Mouse (Mus musculus) hindbrain, embryonic 15.5 days (tissue): ENCODE data around the gene Ccser1. TPM values are rescaled to one million over a fixed set of nuclear protein-coding genes. Genes with fewer than 3 reads are reported as not detected.

Source experiments
- ATAC-seq: fragments of 200-750 bp; cut with Nextera tagmentation; 2 replicates; pipeline ENCODE4 v1.8.0; 2017; ENCODE audit warnings: low read depth, moderate number of reproducible peaks, moderate TSS enrichment; ENCODE audit not compliant: low FRiP score
- H3K27ac ChIP-seq: fragments of 300-500 bp; sonication (generic); replicated peaks from 2 replicates; pipeline ENCODE4 v1.5.1; 2015; ENCODE audit warnings: mild to moderate bottlenecking, inconsistent platforms
- H3K27me3 ChIP-seq: fragments of 300-500 bp; sonication (generic); 2 replicates; pipeline ENCODE4 v1.6.1; 2015; ENCODE audit warnings: control low read depth, inconsistent platforms
- H3K36me3 ChIP-seq: fragments of 300-500 bp; sonication (generic); 2 replicates; pipeline ENCODE4 v1.6.1; 2015; ENCODE audit warnings: control low read depth, inconsistent platforms
- H3K4me1 ChIP-seq: fragments of 300-500 bp; sonication (generic); replicated peaks from 2 replicates; pipeline ENCODE4 v1.6.1; 2015; ENCODE audit warnings: control low read depth, inconsistent platforms
- H3K4me2 ChIP-seq: fragments of 300-500 bp; sonication (generic); 2 replicates; pipeline ENCODE4 v1.6.1; 2015; ENCODE audit warnings: moderate library complexity, mild to moderate bottlenecking, inconsistent platforms
- H3K4me3 ChIP-seq: fragments of 300-500 bp; sonication (generic); 2 replicates; pipeline ENCODE4 v1.5.1; 2015; ENCODE audit warnings: mild to moderate bottlenecking, inconsistent platforms
- H3K9ac ChIP-seq: fragments of 300-500 bp; sonication (generic); 2 replicates; pipeline ENCODE4 v1.6.1; 2015; ENCODE audit warnings: inconsistent platforms
- H3K9me3 ChIP-seq: fragments of 300-500 bp; sonication (generic); 2 replicates; pipeline ENCODE4 v1.6.1; 2016; ENCODE audit warnings: control low read depth, inconsistent platforms
- WGBS: fragments of 180-500 bp; shearing (Covaris S2); methylation state at CpG from one replicate; pipeline ENCODE4 v1.1.7; 2015; 5-methylcytosine and 5-hydroxymethylcytosine counted together
- polyA plus RNA-seq: library from polyadenylated mRNA; unstranded; fragments of >200 nt; fragmentation: Nextera tagmentation; extraction: Ambion mirVana; gene quantifications from 2 replicates; pipeline ENCODE4 v1.2.1, GENCODE M21; 2015

Gene Ccser1
- polyA plus RNA-seq, 1 experiment from 2014 or later = 24.9 TPM

- no peaks in the 10 kb centered on the region for H3K4me1 ChIP-seq
- H3K27me3 ChIP-seq = no peaks in the 10 kb centered on the region
- WGBS = 32% methylated on average over 3 of the region's 3 CpGs
- no peak for ATAC-seq
- no peak overlapping the region for H3K4me2 ChIP-seq
- H3K9ac ChIP-seq = no peak overlapping the region
- H3K4me3 ChIP-seq = no peak overlapping the region
- H3K27ac ChIP-seq = no peak overlapping the region
- no peaks in the 10 kb centered on the region for H3K9me3 ChIP-seq
- no peaks in the 10 kb centered on the region for H3K36me3 ChIP-seq
Measured at GRCm38 (mm10) chr6:62163826-62164225, 983.7 kb downstream of the Ccser1 start.

- no peaks in the 10 kb centered on the region for H3K9me3 ChIP-seq
- H3K27ac ChIP-seq = no peak overlapping the region
- peaks cover 10% of the 10 kb centered on the region for H3K4me1 ChIP-seq
- H3K36me3 ChIP-seq = no peaks in the 10 kb centered on the region
- no peak overlapping the region for H3K9ac ChIP-seq
- H3K27me3 ChIP-seq = no peaks in the 10 kb centered on the region
- no peak overlapping the region for H3K4me3 ChIP-seq
- H3K4me2 ChIP-seq = no peak overlapping the region
- no peak for ATAC-seq
- WGBS = 86% methylated on average over 6 of the region's 6 CpGs
Measured at GRCm38 (mm10) chr6:62196496-62197188, 1016.5 kb downstream of the Ccser1 start.

GRCm38 (mm10) chr6:62198768-62199167, 1018.6 kb downstream of the Ccser1 start:
- ATAC-seq = no peak
- no peak overlapping the region for H3K9ac ChIP-seq
- WGBS = 42% methylated on average over 6 of the region's 6 CpGs
- H3K27me3 ChIP-seq = no peaks in the 10 kb centered on the region
- no peaks in the 10 kb centered on the region for H3K9me3 ChIP-seq
- H3K4me2 ChIP-seq = no peak overlapping the region
- peaks cover 10% of the 10 kb centered on the region for H3K4me1 ChIP-seq
- H3K27ac ChIP-seq = no peak overlapping the region
- no peaks in the 10 kb centered on the region for H3K36me3 ChIP-seq
- H3K4me3 ChIP-seq = no peak overlapping the region

GRCm38 (mm10) chr6:62205013-62205412, 1024.9 kb downstream of the Ccser1 start:
- Histone ChIP-seq H3K36me3 (no peaks in the 10 kb centered on the region), H3K9me3 (no peaks in the 10 kb centered on the region), H3K4me2 (no peak overlapping the region), H3K4me1 (no peaks in the 10 kb centered on the region), H3K4me3 (no peak overlapping the region), H3K27me3 (no peaks in the 10 kb centered on the region), H3K27ac (no peak overlapping the region), H3K9ac (no peak overlapping the region)
- 22% methylated on average over 2 of the region's 2 CpGs for WGBS
- ATAC-seq = no peak

GRCm38 (mm10) chr6:62221856-62222255, 1041.7 kb downstream of the Ccser1 start:
- Histone ChIP-seq H3K36me3 (no peaks in the 10 kb centered on the region), H3K9me3 (no peaks in the 10 kb centered on the region), H3K27ac (no peak overlapping the region), H3K9ac (no peak overlapping the region), H3K27me3 (no peaks in the 10 kb centered on the region), H3K4me3 (no peak overlapping the region), H3K4me1 (no peaks in the 10 kb centered on the region), H3K4me2 (no peak overlapping the region)
- WGBS = 62% methylated on average over 1 of the region's 1 CpGs
- ATAC-seq = no peak

- H3K27me3 ChIP-seq = no peaks in the 10 kb centered on the region
- 80% methylated on average over 1 of the region's 1 CpGs for WGBS
- ATAC-seq = no peak
Measured at GRCm38 (mm10) chr6:62263899-62264298, 1083.8 kb downstream of the Ccser1 start.

GRCm38 (mm10) chr6:62264525-62264924, 1084.4 kb downstream of the Ccser1 start:
- Histone ChIP-seq H3K27ac (no peak overlapping the region), H3K36me3 (no peaks in the 10 kb centered on the region), H3K4me2 (no peak overlapping the region), H3K9ac (no peak overlapping the region), H3K9me3 (no peaks in the 10 kb centered on the region), H3K4me3 (no peak overlapping the region), H3K27me3 (no peaks in the 10 kb centered on the region), H3K4me1 (no peaks in the 10 kb centered on the region)
- WGBS = 96% methylated on average over 1 of the region's 1 CpGs
- no peak for ATAC-seq

More at GRCm38 (mm10) chr6:62263899-62264298, 1083.8 kb downstream of the Ccser1 start:
- Histone ChIP-seq H3K9me3 (no peaks in the 10 kb centered on the region), H3K27ac (no peak overlapping the region), H3K9ac (no peak overlapping the region), H3K4me3 (no peak overlapping the region), H3K4me1 (no peaks in the 10 kb centered on the region), H3K4me2 (no peak overlapping the region), H3K36me3 (no peaks in the 10 kb centered on the region)

- Histone ChIP-seq H3K4me1 (no peaks in the 10 kb centered on the region), H3K9ac (no peak overlapping the region), H3K27me3 (no peaks in the 10 kb centered on the region), H3K27ac (0 out of 2 replicates have a peak overlapping the region, but pooled peaks have one; percentile 42), H3K4me3 (no peak overlapping the region), H3K36me3 (no peaks in the 10 kb centered on the region), H3K4me2 (no peak overlapping the region), H3K9me3 (no peaks in the 10 kb centered on the region)
- WGBS = 58% methylated on average over 3 of the region's 3 CpGs
- ATAC-seq = no peak
Measured at GRCm38 (mm10) chr6:62281256-62281655, 1101.1 kb downstream of the Ccser1 start.

GRCm38 (mm10) chr6:62301576-62302312, 1121.6 kb downstream of the Ccser1 start:
- Histone ChIP-seq H3K4me1 (no peaks in the 10 kb centered on the region), H3K9me3 (no peaks in the 10 kb centered on the region), H3K27me3 (no peaks in the 10 kb centered on the region), H3K4me2 (no peak overlapping the region), H3K4me3 (no peak overlapping the region), H3K36me3 (no peaks in the 10 kb centered on the region), H3K27ac (no peak overlapping the region), H3K9ac (no peak overlapping the region)
- ATAC-seq = no peak
- WGBS = 76% methylated on average over 6 of the region's 6 CpGs

- ATAC-seq = no peak
- Histone ChIP-seq H3K9ac (no peak overlapping the region), H3K27me3 (no peaks in the 10 kb centered on the region), H3K9me3 (no peaks in the 10 kb centered on the region), H3K4me1 (no peaks in the 10 kb centered on the region), H3K4me3 (no peak overlapping the region), H3K4me2 (no peak overlapping the region), H3K27ac (no peak overlapping the region), H3K36me3 (no peaks in the 10 kb centered on the region)
- 79% methylated on average over 3 of the region's 3 CpGs for WGBS
Measured at GRCm38 (mm10) chr6:62318627-62319026, 1138.5 kb downstream of the Ccser1 start.

GRCm38 (mm10) chr6:62340319-62340718, 1160.2 kb downstream of the Ccser1 start:
- no peaks in the 10 kb centered on the region for H3K27me3 ChIP-seq
- H3K9me3 ChIP-seq = no peaks in the 10 kb centered on the region
- no peaks in the 10 kb centered on the region for H3K36me3 ChIP-seq
- H3K27ac ChIP-seq = no peak overlapping the region
- 66% methylated on average over 3 of the region's 3 CpGs for WGBS
- no peaks in the 10 kb centered on the region for H3K4me1 ChIP-seq
- H3K4me2 ChIP-seq = no peak overlapping the region
- no peak overlapping the region for H3K9ac ChIP-seq
- H3K4me3 ChIP-seq = no peak overlapping the region
- ATAC-seq = no peak

GRCm38 (mm10) chr6:62367802-62368201, 1187.7 kb downstream of the Ccser1 start:
- H3K27ac ChIP-seq = no peak overlapping the region
- no peak for ATAC-seq
- H3K4me1 ChIP-seq = no peaks in the 10 kb centered on the region
- WGBS = 92% methylated on average over 2 of the region's 2 CpGs
- no peak overlapping the region for H3K4me2 ChIP-seq
- no peaks in the 10 kb centered on the region for H3K9me3 ChIP-seq
- H3K36me3 ChIP-seq = no peaks in the 10 kb centered on the region
- H3K9ac ChIP-seq = no peak overlapping the region
- H3K27me3 ChIP-seq = no peaks in the 10 kb centered on the region
- H3K4me3 ChIP-seq = no peak overlapping the region
